Mouse (Mus musculus) MEL (cell line): ENCODE measurements at regions not wholly inside any gene's neighbourhood (a gene's known extent, or its start where the extent isn't known, plus 50 kb on each side); places are given as distances from the start of the nearest gene placed in this dataset.

Experiments
- DNase-seq: peaks from one replicate; pipeline ENCODE4 v3.0.0; 2011; ENCODE audit warnings: low read depth, low spot score
- H3K27ac ChIP-seq: 2 replicates; pipeline ENCODE4 v1.5.1; 2012; ENCODE audit warnings: low read depth, mild to moderate bottlenecking, control low read depth, low read length, moderate library complexity; ENCODE audit not compliant: control insufficient read depth
- H3K27me3 ChIP-seq, 2 experiments: fragments of 150-350 bp in 1 of 2; sonication (generic) in 1 of 2; 2 replicates each; pipeline ENCODE4 v1.6.1; 2012; ENCODE audit warnings: low read length in 2 of 2, mild to moderate bottlenecking in 2 of 2, improper control_type of control experiment in 1 of 2, moderate library complexity in 1 of 2; ENCODE audit not compliant: insufficient read depth in 2 of 2, control insufficient read depth in 1 of 2
- H3K36me3 ChIP-seq, 2 experiments: 2 replicates each; pipeline ENCODE4 v1.6.1; 2012 to 2014; ENCODE audit warnings: low read length in 2 of 2, improper control_type of control experiment in 1 of 2, inconsistent platforms in 1 of 2, mild to moderate bottlenecking in 1 of 2; ENCODE audit not compliant: insufficient read depth in 2 of 2, control insufficient read depth in 1 of 2
- H3K4me1 ChIP-seq, 2 experiments: fragments of 150-350 bp in 1 of 2; sonication (generic) in 1 of 2; 2 replicates each; pipeline ENCODE4 v1.6.1; 2012; ENCODE audit warnings: low read length in 2 of 2, improper control_type of control experiment in 1 of 2, mild to moderate bottlenecking in 1 of 2; ENCODE audit not compliant: insufficient read depth in 2 of 2, control insufficient read depth in 1 of 2
- H3K4me3 ChIP-seq, 2 experiments: fragments of 150-350 bp in 1 of 2; sonication (generic) in 1 of 2; 2 replicates each; pipeline ENCODE4 v1.5.1; 2012; ENCODE audit warnings: low read depth in 2 of 2, low read length in 2 of 2, mild to moderate bottlenecking in 2 of 2, moderate library complexity in 2 of 2, control low read depth in 1 of 2, improper control_type of control experiment in 1 of 2; ENCODE audit not compliant: control insufficient read depth in 1 of 2, insufficient read depth in 1 of 2
- H3K79me2 ChIP-seq: 2 replicates; pipeline ENCODE4 v1.6.1; 2012; ENCODE audit warnings: mild to moderate bottlenecking, low read length, moderate library complexity; ENCODE audit not compliant: control insufficient read depth, poor library complexity, insufficient read depth
- H3K9ac ChIP-seq: 2 replicates; pipeline ENCODE4 v1.6.1; 2012; ENCODE audit warnings: low read depth, mild to moderate bottlenecking, control low read depth, low read length, moderate library complexity; ENCODE audit not compliant: control insufficient read depth, poor library complexity, severe bottlenecking
- H3K9me3 ChIP-seq: fragments of 150-350 bp; sonication (generic); replicated peaks from 2 replicates; pipeline ENCODE4 v1.6.1; 2012; ENCODE audit warnings: mild to moderate bottlenecking, low read length, improper control_type of control experiment, moderate library complexity; ENCODE audit not compliant: insufficient read depth
- EP300 ChIP-seq, 2 experiments: IDR thresholded peaks; 2 replicates each; pipeline ENCODE4 v1.6.1; 2011; ENCODE audit warnings: improper control_type of control experiment in 2 of 2, low read length in 2 of 2, low read depth in 1 of 2, mild to moderate bottlenecking in 1 of 2
- ETS1 ChIP-seq: IDR thresholded peaks from 2 replicates; pipeline ENCODE4 v1.6.1; 2012; ENCODE audit warnings: low read depth, mild to moderate bottlenecking, inconsistent platforms, low read length, improper control_type of control experiment, moderate library complexity
- HCFC1 ChIP-seq: IDR thresholded peaks from 2 replicates; pipeline ENCODE4 v1.6.1; 2012; ENCODE audit warnings: low read depth, mild to moderate bottlenecking, inconsistent platforms, low read length, improper control_type of control experiment, moderate library complexity
- KAT2A ChIP-seq: conservative IDR thresholded peaks from 2 replicates; pipeline ENCODE4 v1.6.1; 2012; ENCODE audit warnings: low read depth, low read length, improper control_type of control experiment, inconsistent platforms
- MEF2A ChIP-seq: IDR thresholded peaks from 2 replicates; pipeline ENCODE4 v1.6.1; 2014; ENCODE audit warnings: low read depth, mild to moderate bottlenecking, inconsistent platforms, low read length, improper control_type of control experiment; ENCODE audit not compliant: poor library complexity, insufficient replicate concordance, severe bottlenecking; ENCODE audit errors: extremely low read depth
- MXI1 ChIP-seq: IDR thresholded peaks from 2 replicates; pipeline ENCODE4 v1.6.1; 2011; ENCODE audit warnings: mild to moderate bottlenecking, low read depth, low read length, improper control_type of control experiment
- POLR2AphosphoS5 ChIP-seq: IDR thresholded peaks from 2 replicates; pipeline ENCODE4 v1.6.1; 2012; ENCODE audit warnings: low read depth, borderline replicate concordance, mild to moderate bottlenecking, inconsistent platforms, low read length, moderate library complexity, mixed read lengths
- SIN3A ChIP-seq: IDR thresholded peaks from 2 replicates; pipeline ENCODE4 v1.6.1; 2012; ENCODE audit warnings: low read length, improper control_type of control experiment, inconsistent platforms
- TAL1 ChIP-seq: IDR thresholded peaks from 2 replicates; pipeline ENCODE4 v1.6.1; 2012; ENCODE audit warnings: mild to moderate bottlenecking, inconsistent platforms, low read length, moderate library complexity, mixed read lengths
- TCF12 ChIP-seq: IDR thresholded peaks from 2 replicates; pipeline ENCODE4 v1.6.1; 2014; ENCODE audit warnings: low read depth, mild to moderate bottlenecking, inconsistent platforms, low read length, improper control_type of control experiment, moderate library complexity
- USF1 ChIP-seq: IDR thresholded peaks from 2 replicates; pipeline ENCODE4 v1.6.1; 2014; ENCODE audit warnings: low read depth, mild to moderate bottlenecking, inconsistent platforms, low read length, improper control_type of control experiment, moderate library complexity
- ZC3H11A ChIP-seq: IDR thresholded peaks from 2 replicates; pipeline ENCODE4 v1.6.1; 2012; ENCODE audit warnings: low read depth, mild to moderate bottlenecking, inconsistent platforms, low read length, improper control_type of control experiment
- ZKSCAN1 ChIP-seq: IDR thresholded peaks from 2 replicates; pipeline ENCODE4 v1.6.1; 2012; ENCODE audit warnings: low read depth, mild to moderate bottlenecking, inconsistent platforms, low read length, improper control_type of control experiment, moderate library complexity
- ZMIZ1 ChIP-seq: IDR thresholded peaks from 2 replicates; pipeline ENCODE4 v1.6.1; 2012; ENCODE audit warnings: low read depth, mild to moderate bottlenecking, inconsistent platforms, low read length, improper control_type of control experiment, moderate library complexity

GRCm38 (mm10) chr13:57221092-57221491 lies 325.3 kb upstream of the Trpc7 start:
- H3K9me3 ChIP-seq, result no peaks in the 10 kb centered on the region

GRCm38 (mm10) chr13:57216161-57216560 lies 320.4 kb upstream of the Trpc7 start:
- Histone ChIP-seq H3K9me3 (no peaks in the 10 kb centered on the region), H3K4me3 (no peak overlapping the region), H3K36me3 (no peaks in the 10 kb centered on the region), H3K79me2 (no peaks in the 10 kb centered on the region), H3K27ac (no peak overlapping the region)
- no peak for DNase-seq
- TF ChIP-seq KAT2A (no peak), POLR2AphosphoS5 (no peak), TAL1 (no peak)
- TF ChIP-seq, all 39 proteins: peak for 0
- H3K4me1 ChIP-seq, result no peaks in the 10 kb centered on the region
- no peak overlapping the region for H3K9ac ChIP-seq
- no peaks in the 10 kb centered on the region for H3K27me3 ChIP-seq

More at GRCm38 (mm10) chr13:57221092-57221491, 325.3 kb upstream of the Trpc7 start:
- Histone ChIP-seq H3K27ac (no peak overlapping the region), H3K9ac (no peak overlapping the region), H3K36me3 (no peaks in the 10 kb centered on the region), H3K27me3 (no peaks in the 10 kb centered on the region)
- DNase-seq, result no peak
- TF ChIP-seq USF1, result no peak
- no peak for TF ChIP-seq POLR2AphosphoS5
- TF ChIP-seq ZKSCAN1, result no peak
- TF ChIP-seq ZMIZ1, result no peak
- TF ChIP-seq SIN3A, result no peak
- TF ChIP-seq MXI1, result no peak
- no peak for TF ChIP-seq TCF12
- no peak for TF ChIP-seq MEF2A
- no peak for TF ChIP-seq EP300 (IDR thresholded peaks at IDR 0.05; ENCODE audit: low read depth in 1 of 2, low read length in 2 of 2)
- TF ChIP-seq HCFC1, result no peak
- TF ChIP-seq ZC3H11A, result no peak
- no peak for TF ChIP-seq KAT2A
- no peak for TF ChIP-seq ETS1
- TF ChIP-seq, all 39 proteins: peak for 0
- no peak overlapping the region for H3K4me3 ChIP-seq
- H3K4me1 ChIP-seq, result no peaks in the 10 kb centered on the region
- H3K79me2 ChIP-seq, result no peaks in the 10 kb centered on the region

GRCm38 (mm10) chr13:57212251-57212650 lies 316.5 kb upstream of the Trpc7 start:
- H3K27ac ChIP-seq, result no peak overlapping the region

More at GRCm38 (mm10) chr13:57212251-57212650, 316.5 kb upstream of the Trpc7 start:
- Histone ChIP-seq H3K4me3 (no peak overlapping the region), H3K9ac (no peak overlapping the region), H3K36me3 (no peaks in the 10 kb centered on the region), H3K9me3 (no peaks in the 10 kb centered on the region), H3K79me2 (no peaks in the 10 kb centered on the region), H3K4me1 (no peaks in the 10 kb centered on the region), H3K27me3 (no peaks in the 10 kb centered on the region)
- no peak for DNase-seq
- TF ChIP-seq MEF2A, result no peak
